Mouse (Mus musculus): ENCODE measurements around the gene Loxl1.

DNA sequence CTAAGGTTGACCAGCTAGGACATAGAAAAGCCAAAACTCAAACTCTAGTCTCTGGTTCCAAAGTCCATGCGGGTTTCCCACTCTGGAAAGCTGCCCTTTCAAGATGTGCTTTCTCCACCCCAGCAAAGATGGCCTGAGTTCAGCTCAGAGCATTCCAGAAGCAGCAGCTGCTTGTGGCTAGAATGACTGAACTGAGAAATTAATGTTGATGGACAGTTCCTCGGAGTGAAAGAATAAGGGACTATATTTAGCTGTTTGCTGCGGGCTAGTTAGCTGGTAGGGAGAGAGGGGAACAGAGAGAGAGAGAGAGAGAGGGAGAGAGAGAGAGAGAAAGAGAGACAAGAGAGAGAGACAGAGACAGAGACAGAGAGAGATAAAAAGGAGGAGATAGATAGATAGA, 18.3 kb upstream of the Loxl1 start:
- TF ChIP-seq POLR2A (IDR thresholded peaks at IDR 0.05; ENCODE audit: low read depth, low read length), result no peak
- TF ChIP-seq CTCF (IDR thresholded peaks at IDR 0.05; ENCODE audit: extremely low read depth, insufficient read length, insufficient replicate concordance, low read depth, low read length), result no peak

Data from small intestine, adult 2 months (tissue).